Mouse (Mus musculus): ENCODE results near the gene Gm49393.

DNA sequence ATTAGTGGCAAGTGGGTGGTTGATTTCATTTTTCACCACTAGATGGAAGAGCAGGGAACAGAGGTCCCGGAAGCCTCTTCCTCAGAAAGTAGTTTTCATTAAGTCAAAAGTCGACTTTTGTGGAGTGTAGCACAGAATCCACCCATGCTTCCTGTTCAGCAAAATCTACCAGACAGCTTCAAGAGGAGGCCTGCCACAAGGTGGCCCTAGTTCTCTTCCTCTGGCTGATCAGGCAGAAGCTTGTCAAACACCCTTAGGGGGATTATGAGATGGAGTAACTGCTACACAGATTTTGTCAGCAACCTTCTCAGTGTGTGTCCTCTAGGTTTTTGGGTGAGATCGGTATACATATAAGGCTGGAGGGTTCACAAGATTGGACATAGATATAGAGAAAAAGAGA, 109.3 kb downstream of the Gm49393 start:
- no peak; the same call in 1 of the 2 replicates for TF ChIP-seq CTCF (conservative IDR thresholded peaks at IDR 0.05; ENCODE audit: low read length)
- no peak for TF ChIP-seq POU5F1 (IDR thresholded peaks at IDR 0.05; ENCODE audit: borderline replicate concordance, low read length)
- no peak for TF ChIP-seq NANOG (IDR thresholded peaks at IDR 0.05; ENCODE audit: borderline replicate concordance, low read length)

Data from E14TG2a.4 (cell line).